Mouse (Mus musculus): ENCODE data around the gene Stx8. TPM values are rescaled to one million over a fixed set of nuclear protein-coding genes. Genes with fewer than 3 reads are reported as not detected.

The Stx8 gene
- total and polyA plus RNA-seq, 3 experiments = 29.5 to 152 (median 30.9) TPM

- no peak for DNase-seq (ENCODE audit: low read depth, low spot score)
- H3K27me3 ChIP-seq (ENCODE audit: control insufficient read depth in 1 of 2, insufficient read depth in 2 of 2, low read length in 2 of 2) = no peaks in the 10 kb centered on the region
- H3K36me3 ChIP-seq (ENCODE audit: control insufficient read depth in 1 of 2, insufficient read depth in 2 of 2, low read length in 2 of 2) = peaks cover 0 to 8% of the 10 kb centered on the region in 2 experiments; a peak in 2 of 4 replicates
- H3K9me3 ChIP-seq (replicated peaks; ENCODE audit: insufficient read depth, low read length) = no peaks in the 10 kb centered on the region
- no peaks in the 10 kb centered on the region for H3K79me2 ChIP-seq (ENCODE audit: control insufficient read depth, insufficient read depth, low read length, poor library complexity)
- H3K9ac ChIP-seq (ENCODE audit: control insufficient read depth, low read depth, low read length, poor library complexity, severe bottlenecking) = no peak overlapping the region
- no peak for TF ChIP-seq CHD1 (IDR thresholded peaks at IDR 0.05; ENCODE audit: low read depth, low read length)
- no peak for TF ChIP-seq MYC (IDR thresholded peaks at IDR 0.05; ENCODE audit: low read depth, low read length)
- TF ChIP-seq TCF12 (IDR thresholded peaks at IDR 0.05; ENCODE audit: low read depth, low read length) = no peak
- no peak for TF ChIP-seq MAX (IDR thresholded peaks at IDR 0.05; ENCODE audit: low read length)
- no peak for TF ChIP-seq EP300 (IDR thresholded peaks at IDR 0.05; ENCODE audit: low read depth in 1 of 2, low read length in 2 of 2)
- TF ChIP-seq JUND (IDR thresholded peaks at IDR 0.05; ENCODE audit: low read depth, low read length) = no peak
- no peak for TF ChIP-seq ZKSCAN1 (IDR thresholded peaks at IDR 0.05; ENCODE audit: low read depth, low read length)
- TF ChIP-seq SMC3 (IDR thresholded peaks at IDR 0.05; ENCODE audit: low read depth, low read length) = no peak
- no peak for TF ChIP-seq ZNF384 (IDR thresholded peaks at IDR 0.05; ENCODE audit: low read depth, low read length)
- no peak for TF ChIP-seq CTCF (IDR thresholded peaks at IDR 0.05 in 2 of 3, conservative IDR thresholded peaks at IDR 0.05 in 1 of 3; ENCODE audit: control insufficient read depth in 1 of 3, insufficient read depth in 1 of 3, low read depth in 2 of 3, low read length in 3 of 3, poor library complexity in 1 of 3, severe bottlenecking in 1 of 3)
- H3K27ac ChIP-seq (ENCODE audit: control insufficient read depth, low read depth, low read length) = no peak overlapping the region
- H3K4me3 ChIP-seq (ENCODE audit: control insufficient read depth in 1 of 2, insufficient read depth in 1 of 2, low read depth in 2 of 2, low read length in 2 of 2) = no peak overlapping the region
- peaks cover 3 to 6% of the 10 kb centered on the region in 2 experiments; a peak in 2 of 4 replicates for H3K4me1 ChIP-seq (ENCODE audit: control insufficient read depth in 1 of 2, insufficient read depth in 2 of 2, low read length in 2 of 2)
Observed at GRCm38 (mm10) chr11:68101598-68101997, 135.6 kb downstream of the Stx8 start.

GRCm38 (mm10) chr11:68103480-68103879 lies 137.5 kb downstream of the Stx8 start:
- H3K79me2 ChIP-seq (ENCODE audit: control insufficient read depth, insufficient read depth, low read length, poor library complexity) = no peaks in the 10 kb centered on the region
- H3K4me1 ChIP-seq (ENCODE audit: control insufficient read depth in 1 of 2, insufficient read depth in 2 of 2, low read length in 2 of 2) = peaks cover 3 to 6% of the 10 kb centered on the region in 2 experiments; a peak in 2 of 4 replicates
- peaks cover 0 to 8% of the 10 kb centered on the region in 2 experiments; a peak in 2 of 4 replicates for H3K36me3 ChIP-seq (ENCODE audit: control insufficient read depth in 1 of 2, insufficient read depth in 2 of 2, low read length in 2 of 2)
- no peak overlapping the region for H3K27ac ChIP-seq (ENCODE audit: control insufficient read depth, low read depth, low read length)
- H3K9me3 ChIP-seq (replicated peaks; ENCODE audit: insufficient read depth, low read length) = no peaks in the 10 kb centered on the region
- DNase-seq (ENCODE audit: low read depth, low spot score) = no peak
- H3K27me3 ChIP-seq (ENCODE audit: control insufficient read depth in 1 of 2, insufficient read depth in 2 of 2, low read length in 2 of 2) = no peaks in the 10 kb centered on the region
- TF ChIP-seq TCF12 (IDR thresholded peaks at IDR 0.05; ENCODE audit: low read depth, low read length) (no peak), RCOR1 (IDR thresholded peaks at IDR 0.05; ENCODE audit: low read depth, low read length) (no peak), MAX (IDR thresholded peaks at IDR 0.05; ENCODE audit: low read length) (no peak), GATA1 (IDR thresholded peaks at IDR 0.05; ENCODE audit: low read depth, low read length) (no peak), SMC3 (IDR thresholded peaks at IDR 0.05; ENCODE audit: low read depth, low read length) (no peak), EP300 (IDR thresholded peaks at IDR 0.05; ENCODE audit: low read depth in 1 of 2, low read length in 2 of 2) (no peak), TBP (IDR thresholded peaks at IDR 0.05; ENCODE audit: low read depth, low read length) (no peak), ZKSCAN1 (IDR thresholded peaks at IDR 0.05; ENCODE audit: low read depth, low read length) (no peak), RAD21 (IDR thresholded peaks at IDR 0.05; ENCODE audit: low read depth, low read length) (no peak), JUND (IDR thresholded peaks at IDR 0.05; ENCODE audit: low read depth, low read length) (no peak), CHD1 (IDR thresholded peaks at IDR 0.05; ENCODE audit: low read depth, low read length) (no peak)
- no peak overlapping the region for H3K4me3 ChIP-seq (ENCODE audit: control insufficient read depth in 1 of 2, insufficient read depth in 1 of 2, low read depth in 2 of 2, low read length in 2 of 2)
- H3K9ac ChIP-seq (ENCODE audit: control insufficient read depth, low read depth, low read length, poor library complexity, severe bottlenecking) = no peak overlapping the region

DNA sequence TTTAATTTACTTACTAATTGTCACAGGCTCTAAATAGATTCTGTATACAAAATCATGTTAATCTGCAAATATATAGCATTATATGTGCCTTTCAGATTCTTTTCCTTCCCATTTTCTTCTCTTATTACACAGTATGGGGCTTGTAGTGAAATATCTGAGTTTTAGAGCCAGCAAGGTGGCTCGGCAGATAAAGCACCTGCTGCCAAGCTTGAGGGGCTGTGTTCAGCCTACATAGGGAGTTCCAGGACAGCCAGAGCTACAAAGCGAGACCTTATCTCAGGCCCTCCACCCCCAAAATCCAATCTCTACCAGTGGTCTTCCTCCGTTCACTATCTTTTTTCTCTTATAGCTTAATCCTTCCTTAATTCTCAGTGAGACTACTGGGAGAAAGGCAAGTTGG lies 140.1 kb downstream of the Stx8 start:
- H3K27me3 ChIP-seq (ENCODE audit: control insufficient read depth in 1 of 2, insufficient read depth in 2 of 2, low read length in 2 of 2) = no peaks in the 10 kb centered on the region
- TF ChIP-seq RCOR1 (IDR thresholded peaks at IDR 0.05; ENCODE audit: low read depth, low read length) = peak; percentile 55
- TF ChIP-seq USF2 (IDR thresholded peaks at IDR 0.05; ENCODE audit: borderline replicate concordance in 1 of 2, insufficient read depth in 1 of 2, low read depth in 1 of 2, low read length in 2 of 2) = no peak
- peak; percentile 77 for TF ChIP-seq TCF12 (IDR thresholded peaks at IDR 0.05; ENCODE audit: low read depth, low read length)
- TF ChIP-seq GATA1 (IDR thresholded peaks at IDR 0.05; ENCODE audit: low read depth, low read length) = peak; percentile 50
- peak; percentile 30 for TF ChIP-seq TAL1 (IDR thresholded peaks at IDR 0.05; ENCODE audit: low read length)
- TF ChIP-seq POLR2AphosphoS2 (IDR thresholded peaks at IDR 0.05; ENCODE audit: low read length) = no peak
- no peak for TF ChIP-seq SMC3 (IDR thresholded peaks at IDR 0.05; ENCODE audit: low read depth, low read length)
- TF ChIP-seq CHD2 (IDR thresholded peaks at IDR 0.05; ENCODE audit: low read length) = no peak
- TF ChIP-seq EP300 (IDR thresholded peaks at IDR 0.05; ENCODE audit: low read depth in 1 of 2, low read length in 2 of 2) = peak; percentile 67 to 68
- TF ChIP-seq RAD21 (IDR thresholded peaks at IDR 0.05; ENCODE audit: low read depth, low read length) = no peak
- TF ChIP-seq GABPA (IDR thresholded peaks at IDR 0.05; ENCODE audit: low read depth, low read length) = no peak
- no peak for TF ChIP-seq ELF1 (IDR thresholded peaks at IDR 0.05; ENCODE audit: low read depth, low read length)
- H3K4me3 ChIP-seq (ENCODE audit: control insufficient read depth in 1 of 2, insufficient read depth in 1 of 2, low read depth in 2 of 2, low read length in 2 of 2) = no peak overlapping the region
- DNase-seq (ENCODE audit: low read depth, low spot score) = peak; percentile 55
- no peaks in the 10 kb centered on the region for H3K79me2 ChIP-seq (ENCODE audit: control insufficient read depth, insufficient read depth, low read length, poor library complexity)
- H3K9ac ChIP-seq (ENCODE audit: control insufficient read depth, low read depth, low read length, poor library complexity, severe bottlenecking) = no peak overlapping the region
- no peak overlapping the region for H3K27ac ChIP-seq (ENCODE audit: control insufficient read depth, low read depth, low read length)
- H3K36me3 ChIP-seq (ENCODE audit: control insufficient read depth in 1 of 2, insufficient read depth in 2 of 2, low read length in 2 of 2) = peaks cover 0 to 8% of the 10 kb centered on the region in 2 experiments; a peak in 2 of 4 replicates
- H3K4me1 ChIP-seq (ENCODE audit: control insufficient read depth in 1 of 2, insufficient read depth in 2 of 2, low read length in 2 of 2) = peaks cover 3 to 6% of the 10 kb centered on the region in 2 experiments; a peak in 2 of 4 replicates
- H3K9me3 ChIP-seq (replicated peaks; ENCODE audit: insufficient read depth, low read length) = no peaks in the 10 kb centered on the region
